Mouse (Mus musculus) C2C12 (cell line): Measurements from ENCODE around the gene Asic2.

ENCODE experiments used
- CEBPB ChIP-seq: IDR thresholded peaks from one replicate; pipeline ENCODE4 v1.6.1; 2011; ENCODE audit warnings: low read depth, mild to moderate bottlenecking, control low read depth, moderate library complexity
- CTCF ChIP-seq: IDR thresholded peaks from one replicate; pipeline ENCODE4 v1.5.1; 2011; ENCODE audit not compliant: control insufficient read depth, insufficient read depth, insufficient read length
- MAX ChIP-seq: IDR thresholded peaks from one replicate; pipeline ENCODE4 v1.6.1; 2011; ENCODE audit warnings: mild to moderate bottlenecking, control low read depth
- MYOD1 ChIP-seq: IDR thresholded peaks from one replicate; pipeline ENCODE4 v1.6.1; 2011; ENCODE audit warnings: low read depth; ENCODE audit not compliant: control insufficient read depth, insufficient read length
- MYOG ChIP-seq: IDR thresholded peaks from one replicate; pipeline ENCODE4 v1.6.1; 2011; ENCODE audit not compliant: control insufficient read depth, insufficient read length; ENCODE audit errors: extremely low read depth
- USF1 ChIP-seq: IDR thresholded peaks from one replicate; pipeline ENCODE4 v1.6.1; 2011; ENCODE audit warnings: low read depth, mild to moderate bottlenecking, control low read depth, moderate library complexity

DNA sequence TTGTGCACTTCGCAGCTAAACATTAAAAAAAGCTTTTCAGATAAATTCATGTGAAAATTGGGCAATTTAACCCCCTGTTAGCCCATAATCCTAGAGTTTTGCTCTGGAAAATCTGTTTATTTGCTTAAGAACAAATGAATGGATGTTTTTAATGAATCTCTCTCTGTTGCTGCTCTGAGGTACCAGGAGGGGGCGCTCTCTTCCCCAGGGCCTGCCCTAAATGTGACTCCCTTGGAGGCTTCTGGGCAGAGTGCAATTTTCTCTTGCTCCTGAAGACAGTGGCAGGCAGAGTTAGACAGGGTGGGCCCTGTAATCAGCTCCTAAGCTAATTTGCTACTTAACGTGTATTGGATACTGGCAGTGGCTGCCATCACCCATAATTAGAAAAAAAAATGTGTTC lies 3.8 kb upstream of the Asic2 start:
- TF ChIP-seq MYOG (no peak), MAX (no peak), USF1 (no peak), MYOD1 (no peak), CTCF (no peak), CEBPB (no peak)
